Mouse (Mus musculus) mesoderm, embryonic 11.5 days (tissue): Measurements from ENCODE around the gene Ap1m2.
"Not testable (repeated sequence)": the region's sequence is repeated elsewhere in the genome, so short reads cannot be mapped to it uniquely, and the experiment has no call there.

Experiments used
- DNase-seq: peaks from one replicate; pipeline ENCODE4 v3.0.0-alpha.2; 2012; ENCODE audit warnings: low read depth, low spot score

Ap1m2 gene

DNA sequence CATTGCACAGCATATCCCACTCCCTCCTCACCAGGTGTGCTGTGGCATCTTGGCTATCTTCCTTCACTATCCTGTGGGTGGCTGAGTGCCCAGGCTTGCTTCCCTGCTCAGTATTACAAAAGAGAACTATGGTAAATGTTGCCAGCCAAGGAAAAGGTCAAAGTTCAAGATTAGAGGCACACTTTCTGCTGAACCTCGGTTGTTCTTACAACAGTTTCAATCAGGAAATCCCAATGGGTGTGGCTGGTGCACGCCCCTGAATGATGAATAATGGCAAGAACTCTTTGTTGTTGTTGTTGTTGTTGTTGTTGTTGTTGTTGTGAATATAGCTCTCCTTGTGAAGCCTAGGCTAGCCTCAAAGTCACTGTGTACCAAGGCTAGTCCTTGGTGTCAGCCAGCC, 50.3 kb downstream of the Ap1m2 start:
- DNase-seq = no peak

DNA sequence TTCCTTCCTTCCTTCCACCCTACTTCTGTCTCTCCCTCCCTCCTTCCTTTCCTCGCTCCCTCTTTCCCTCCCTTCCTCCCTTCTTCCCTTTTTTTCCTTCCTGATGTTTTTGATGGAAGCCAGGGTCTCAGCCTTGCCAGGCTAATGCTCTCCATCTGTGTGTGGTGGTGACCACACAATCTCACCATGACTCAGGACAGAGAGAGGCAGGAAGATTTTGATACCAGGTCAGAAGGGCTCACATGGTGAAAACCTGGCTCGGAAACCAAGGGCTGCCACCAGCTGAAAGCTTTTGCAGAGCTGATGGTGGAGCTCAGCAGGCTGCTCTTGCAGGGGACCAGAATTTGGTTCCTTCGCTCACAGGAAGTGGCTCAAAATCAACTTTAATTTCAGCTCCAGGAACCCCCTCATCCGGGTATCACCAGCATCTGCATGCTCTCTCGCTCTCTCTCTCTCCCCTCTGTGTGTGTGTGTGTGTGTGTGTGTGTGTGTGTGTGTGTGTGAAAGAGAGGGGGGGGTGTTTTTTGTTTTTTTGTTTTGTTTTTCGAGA, 51.6 kb downstream of the Ap1m2 start:
- DNase-seq = no peak

DNA sequence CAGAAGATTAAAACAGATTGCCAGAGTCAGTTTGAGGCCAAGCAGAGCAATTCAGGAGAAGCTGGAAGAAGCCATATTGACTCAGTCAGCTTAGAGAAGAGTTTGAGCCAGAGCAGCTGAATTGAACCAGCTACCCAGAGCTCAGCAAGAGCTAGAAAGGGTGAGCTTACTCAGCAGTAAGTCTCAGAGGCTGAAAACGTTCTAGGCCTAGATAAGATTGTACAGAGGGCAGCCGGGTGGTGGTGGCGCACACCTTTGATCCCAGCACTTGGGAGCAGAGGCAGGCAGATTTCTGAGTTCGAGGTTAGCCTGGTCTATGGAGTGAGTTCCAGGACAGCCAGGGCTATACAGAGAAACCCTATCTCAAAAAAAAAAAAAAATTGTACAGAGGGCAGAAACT, 55.8 kb downstream of the Ap1m2 start:
- not testable (repeated sequence) for DNase-seq

DNA sequence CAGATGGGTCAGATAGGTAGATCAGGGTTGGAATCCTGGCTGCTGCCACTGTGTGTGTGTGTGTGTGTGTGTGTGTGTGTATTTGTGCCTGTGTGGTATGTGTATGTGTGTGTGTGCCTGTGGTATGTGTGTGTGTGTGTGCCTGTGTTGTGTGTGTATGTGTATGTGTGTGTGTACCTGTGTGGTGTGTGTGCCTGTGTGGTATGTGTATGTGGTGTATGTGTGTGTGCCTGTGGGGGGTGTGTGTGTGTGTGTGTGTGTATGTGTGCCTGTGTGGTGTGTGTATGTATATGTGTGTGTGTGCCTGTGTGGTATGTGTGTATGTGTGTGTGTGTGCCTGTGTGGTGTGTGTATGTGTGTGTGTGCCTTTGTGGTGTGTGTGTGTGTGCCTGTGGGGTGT, 57.4 kb downstream of the Ap1m2 start:
- DNase-seq = no peak

DNA sequence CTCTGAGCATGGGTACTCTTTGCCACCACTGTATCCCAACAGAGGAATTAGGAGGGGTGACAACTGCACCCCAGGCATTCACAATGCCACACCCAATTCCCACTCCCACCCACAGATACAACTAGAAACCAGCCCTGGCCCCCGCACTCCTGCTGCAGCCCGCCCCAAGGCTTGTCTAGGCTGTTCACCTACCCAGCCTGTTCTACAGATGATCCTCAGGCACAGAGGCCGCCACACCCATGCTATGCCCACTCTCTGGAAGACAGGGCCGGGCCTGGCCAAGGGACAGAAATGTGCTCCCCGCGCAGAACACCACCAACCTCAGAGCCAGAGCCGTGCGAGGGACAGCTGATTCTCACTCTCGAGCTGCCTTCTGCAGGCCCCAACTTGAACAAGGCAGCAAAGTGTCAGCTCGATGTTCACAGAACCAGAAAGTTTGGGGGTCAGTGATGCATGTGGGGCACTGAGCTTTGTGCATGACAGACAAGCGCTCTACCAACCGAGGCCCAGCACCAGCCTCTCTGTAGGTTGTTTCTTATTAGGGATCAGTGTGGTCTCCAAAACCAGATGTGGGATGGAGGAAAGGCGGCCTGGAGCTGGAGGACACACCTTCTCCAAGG, 60.9 kb downstream of the Ap1m2 start:
- DNase-seq = no peak

DNA sequence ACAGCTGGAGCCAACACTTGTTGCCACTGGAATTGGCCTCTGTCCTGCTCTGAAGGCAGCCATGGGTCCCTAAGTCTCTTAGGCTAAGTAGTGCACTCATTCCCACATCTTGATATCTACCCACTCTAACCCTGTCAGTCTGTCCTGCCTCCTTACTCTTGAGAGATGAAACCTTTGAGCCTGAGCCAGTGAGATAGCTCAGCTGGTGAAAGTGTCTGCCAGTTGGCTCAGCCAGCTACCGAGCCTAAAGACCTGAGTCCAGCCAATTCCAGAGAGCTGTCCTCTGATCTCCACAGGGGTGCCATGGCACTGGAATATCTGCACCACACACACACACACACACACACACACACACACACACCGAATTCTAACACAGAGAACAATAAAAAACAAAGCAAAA, 61.6 kb downstream of the Ap1m2 start:
- no peak for DNase-seq

DNA sequence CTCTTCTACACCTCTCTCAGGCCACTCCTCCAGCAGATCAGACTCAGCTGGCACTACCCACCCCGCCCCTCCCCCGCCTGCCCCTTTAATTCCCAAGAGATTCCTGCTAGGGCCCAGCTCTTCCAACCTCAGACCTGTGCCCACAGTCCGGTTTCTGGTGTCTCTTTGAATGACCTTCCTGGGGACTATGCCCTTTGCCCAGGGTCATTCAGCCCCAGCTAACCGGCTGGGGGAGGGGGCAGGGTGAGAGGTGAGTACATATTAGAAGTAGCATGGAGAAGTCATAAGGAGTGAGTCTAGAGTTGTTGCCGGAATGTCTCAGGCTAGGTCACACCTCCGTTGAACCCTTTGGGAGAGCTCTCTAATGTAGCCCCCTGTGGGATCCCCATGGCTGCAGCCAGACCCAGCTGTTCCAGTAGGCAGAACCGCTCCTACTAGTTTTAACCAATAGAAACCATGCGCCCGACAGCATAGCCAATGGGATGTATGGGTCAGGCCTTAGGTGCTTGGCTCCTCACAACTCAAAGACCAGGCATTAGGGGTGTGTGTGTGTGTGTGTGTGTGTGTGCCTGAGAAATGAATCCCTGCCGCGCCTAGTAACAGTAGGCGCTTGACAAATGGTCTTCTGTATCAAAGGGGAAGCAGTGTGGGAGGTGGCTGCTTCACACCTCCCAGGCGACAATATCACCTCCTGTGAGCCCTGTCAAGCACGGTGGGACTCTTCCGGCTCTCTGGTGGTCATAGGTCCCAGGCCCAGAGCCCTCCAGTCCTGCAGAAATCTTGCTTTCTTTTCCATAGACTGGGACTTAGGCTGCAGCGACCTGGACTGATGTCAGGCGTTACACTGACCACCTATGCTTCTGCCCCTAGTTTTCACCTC, 62.3 kb downstream of the Ap1m2 start:
- DNase-seq = no peak

DNA sequence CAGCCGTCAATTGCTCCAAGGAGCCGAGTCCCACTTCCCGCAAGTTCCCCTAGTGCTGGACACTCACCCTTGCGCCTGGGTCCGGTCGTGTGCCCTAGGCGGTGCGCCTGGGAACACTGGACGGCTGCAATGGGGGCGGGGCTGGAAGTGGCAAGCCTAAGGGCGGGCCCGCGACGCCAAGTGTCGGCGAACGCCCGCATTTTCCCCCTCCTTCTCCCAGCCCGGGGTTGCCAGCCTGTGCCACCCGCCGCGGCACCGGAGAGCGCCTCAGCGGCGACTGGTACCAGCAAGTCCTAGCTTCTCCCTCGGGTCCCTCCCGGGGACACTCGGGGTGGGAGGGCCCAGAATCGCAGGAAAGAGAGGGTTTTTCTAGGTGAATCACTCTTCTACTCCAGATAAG, 63.8 kb downstream of the Ap1m2 start, which contains the start of gene S1pr5:
Gene S1pr5, minus strand, starts transcription at position 118 of the 400 bp plus-strand sequence.
- no peak for DNase-seq

DNA sequence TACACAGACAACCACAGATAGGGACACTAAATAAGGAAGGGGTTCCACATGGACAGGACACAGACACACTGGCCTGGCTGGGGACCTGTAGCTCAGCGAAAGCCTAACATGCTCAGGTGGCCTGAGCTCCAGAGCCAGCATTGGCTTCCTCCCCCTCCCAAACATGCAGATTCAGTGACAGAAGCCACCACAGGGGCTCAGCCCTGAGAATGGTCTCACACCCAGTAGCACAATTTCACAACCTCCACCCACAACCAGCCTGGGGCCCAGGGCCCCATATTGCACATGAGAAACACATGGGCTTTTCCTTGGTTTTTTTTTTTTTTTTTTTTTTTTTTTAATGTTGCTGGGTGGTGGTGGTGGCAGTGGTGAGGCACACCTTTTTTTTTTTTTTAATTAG, 65.8 kb downstream of the Ap1m2 start:
- no peak for DNase-seq

DNA sequence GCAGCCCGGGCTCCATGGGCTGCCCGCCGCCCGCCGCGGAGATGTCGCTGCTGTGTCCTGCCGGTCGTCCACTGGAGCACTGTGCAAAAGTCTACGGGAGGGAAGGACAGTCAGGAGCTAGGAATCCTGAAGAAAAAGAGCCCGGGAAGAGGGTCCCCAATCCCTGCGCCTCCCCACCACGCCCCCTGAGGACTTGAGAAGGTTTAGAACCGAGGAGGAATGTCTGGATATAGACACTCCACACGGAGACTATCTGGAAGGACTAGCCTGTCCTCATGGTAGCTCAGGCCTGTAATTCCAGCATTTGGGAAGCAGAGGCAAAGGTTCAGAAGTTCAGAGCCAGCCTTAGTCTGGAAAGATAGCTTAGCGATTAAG, 67.0 kb downstream of the Ap1m2 start:
- DNase-seq = no peak

DNA sequence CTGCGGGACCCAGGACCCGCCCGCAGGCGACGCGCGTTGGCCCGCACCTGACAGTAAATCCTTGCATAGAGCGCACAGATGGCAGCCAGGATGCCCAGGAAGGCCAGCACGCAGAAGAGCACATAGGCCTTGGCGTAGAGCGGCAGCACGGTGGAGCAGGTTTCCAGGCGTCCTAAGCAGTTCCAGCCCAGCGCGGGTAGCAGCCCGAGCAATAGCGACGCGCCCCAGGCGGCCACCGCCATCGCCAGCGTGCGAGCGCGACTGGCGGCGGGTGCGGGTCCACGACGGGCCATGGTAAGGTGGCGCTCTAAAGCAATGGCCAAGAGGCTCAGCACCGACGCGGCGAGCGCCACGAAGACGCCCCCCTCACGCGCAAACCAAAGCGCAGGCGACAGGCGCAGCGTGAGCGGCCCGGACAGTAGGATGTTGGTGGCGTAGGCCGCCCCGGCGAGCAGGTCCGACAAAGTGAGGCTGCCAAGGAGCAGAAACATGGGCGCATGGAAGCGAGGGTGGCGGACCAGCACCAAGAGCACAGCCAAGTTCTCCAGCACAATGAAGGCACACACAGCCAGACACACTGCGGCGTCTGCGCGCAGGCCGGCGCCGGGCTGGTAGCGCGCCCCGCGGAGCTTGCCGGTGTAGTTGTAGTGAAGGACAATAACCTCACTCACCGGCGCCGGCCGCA, 67.6 kb downstream of the Ap1m2 start:
- no peak for DNase-seq
